Mouse (Mus musculus): ENCODE results near the gene Gm8257. TPM values are rescaled to one million over a fixed set of nuclear protein-coding genes. Genes with fewer than 3 reads are reported as not detected.

Gene Gm8257
- not detected for polyA plus RNA-seq (2014; fragmentation: Illumina TruSeq; extraction: RNeasy Lipid Tissue Mini Kit (QIAGEN cat#74804); ENCODE audit: low read depth, low replicate concordance)

GRCm38 (mm10) chr14:44706356-44706755 lies at the start of gene Gm8257:
TSS of gene Gm8257 (minus strand) at chr14:44706456.

GRCm38 (mm10) chr14:44750240-44750639 lies 44.0 kb upstream of the Gm8257 start, which contains the start of gene Gm8267:
TSS of gene Gm8267 (minus strand) at chr14:44750340.

GRCm38 (mm10) chr14:44627737-44628136 lies 78.5 kb downstream of the Gm8257 start, which contains the start of gene Gm5624:
TSS of gene Gm5624 (minus strand) at chr14:44627938.

Other genes with a start within 250 kb of the Gm8257 start
- 1.5 TPM for gene BC061237, start 214.0 kb downstream of the Gm8257 start, polyA plus RNA-seq (2014; fragmentation: Illumina TruSeq; extraction: RNeasy Lipid Tissue Mini Kit (QIAGEN cat#74804); ENCODE audit: low read depth, low replicate concordance)
- gene Gm17093, start 188.2 kb downstream of the Gm8257 start, polyA plus RNA-seq (2014; fragmentation: Illumina TruSeq; extraction: RNeasy Lipid Tissue Mini Kit (QIAGEN cat#74804); ENCODE audit: low read depth, low replicate concordance): not detected
- gene Gm8247, start 123.3 kb downstream of the Gm8257 start, polyA plus RNA-seq (2014; fragmentation: Illumina TruSeq; extraction: RNeasy Lipid Tissue Mini Kit (QIAGEN cat#74804); ENCODE audit: low read depth, low replicate concordance): not detected
- gene Gm5624, start 78.5 kb downstream of the Gm8257 start, polyA plus RNA-seq (2014; fragmentation: Illumina TruSeq; extraction: RNeasy Lipid Tissue Mini Kit (QIAGEN cat#74804); ENCODE audit: low read depth, low replicate concordance): not detected
- not detected for gene Gm8267, start 43.9 kb upstream of the Gm8257 start, polyA plus RNA-seq (2014; fragmentation: Illumina TruSeq; extraction: RNeasy Lipid Tissue Mini Kit (QIAGEN cat#74804); ENCODE audit: low read depth, low replicate concordance)
- not detected for gene Ptgdr, start 152.9 kb upstream of the Gm8257 start, polyA plus RNA-seq (2014; fragmentation: Illumina TruSeq; extraction: RNeasy Lipid Tissue Mini Kit (QIAGEN cat#74804); ENCODE audit: low read depth, low replicate concordance)

Data from adipose tissue, adult 10 weeks (tissue).